Mouse (Mus musculus) thymus, adult 2 months (tissue): Measurements from ENCODE around the gene Slco2b1.

ENCODE experiments used
- CTCF ChIP-seq: fragments of 200-500 bp; IDR thresholded peaks from 2 replicates; pipeline ENCODE4 v1.5.1; 2012; ENCODE audit warnings: mild to moderate bottlenecking, control low read depth, low read length, moderate library complexity, borderline replicate concordance; ENCODE audit not compliant: control insufficient read depth, poor library complexity, insufficient read depth; ENCODE audit errors: extremely low read depth
- POLR2A ChIP-seq: fragments of 200-500 bp; IDR thresholded peaks from 2 replicates; pipeline ENCODE4 v1.6.1; 2012; ENCODE audit warnings: mild to moderate bottlenecking, low read length, control low read depth, moderate library complexity; ENCODE audit not compliant: control insufficient read depth, poor library complexity, insufficient read depth; ENCODE audit errors: extremely low read depth

- TF ChIP-seq CTCF (no peak), POLR2A (no peak)
Measured at GRCm38 (mm10) chr7:99661571-99662230, 49.4 kb downstream of the Slco2b1 start.
